Mouse (Mus musculus) CH12.LX (cell line): ENCODE data around the gene Vps37b.

Experiments
- CTCF ChIP-seq, 2 experiments: IDR thresholded peaks in 1 of 2; conservative IDR thresholded peaks in 1 of 2; 2 replicates each; pipeline ENCODE4 v1.5.1; 2011 to 2012; ENCODE audit warnings: low read depth in 2 of 2, low read length in 2 of 2, improper control_type of control experiment in 1 of 2, inconsistent platforms in 1 of 2, mild to moderate bottlenecking in 1 of 2, moderate library complexity in 1 of 2
- KAT2A ChIP-seq: IDR thresholded peaks from 2 replicates; pipeline ENCODE4 v1.6.1; 2012; ENCODE audit warnings: low read length, improper control_type of control experiment, inconsistent platforms; ENCODE audit not compliant: insufficient replicate concordance
- SIN3A ChIP-seq: IDR thresholded peaks from 2 replicates; pipeline ENCODE4 v1.6.1; 2012; ENCODE audit warnings: low read length, improper control_type of control experiment, inconsistent platforms

GRCm38 (mm10) chr5:124076559-124076958 lies 44.5 kb upstream of the Vps37b start:
- no peak for TF ChIP-seq SIN3A
- TF ChIP-seq CTCF (conservative IDR thresholded peaks at IDR 0.05 in 1 of 2, IDR thresholded peaks at IDR 0.05 in 1 of 2; ENCODE audit: low read depth in 2 of 2, low read length in 2 of 2), result no peak
- TF ChIP-seq KAT2A, result no peak
